Mouse (Mus musculus): ENCODE data around the gene Rab5c. TPM values are rescaled to one million over a fixed set of nuclear protein-coding genes. Genes with fewer than 3 reads are reported as not detected.

Rab5c gene
- polyA plus RNA-seq, 1 experiment from 2014 or later = 55.5 TPM

DNA sequence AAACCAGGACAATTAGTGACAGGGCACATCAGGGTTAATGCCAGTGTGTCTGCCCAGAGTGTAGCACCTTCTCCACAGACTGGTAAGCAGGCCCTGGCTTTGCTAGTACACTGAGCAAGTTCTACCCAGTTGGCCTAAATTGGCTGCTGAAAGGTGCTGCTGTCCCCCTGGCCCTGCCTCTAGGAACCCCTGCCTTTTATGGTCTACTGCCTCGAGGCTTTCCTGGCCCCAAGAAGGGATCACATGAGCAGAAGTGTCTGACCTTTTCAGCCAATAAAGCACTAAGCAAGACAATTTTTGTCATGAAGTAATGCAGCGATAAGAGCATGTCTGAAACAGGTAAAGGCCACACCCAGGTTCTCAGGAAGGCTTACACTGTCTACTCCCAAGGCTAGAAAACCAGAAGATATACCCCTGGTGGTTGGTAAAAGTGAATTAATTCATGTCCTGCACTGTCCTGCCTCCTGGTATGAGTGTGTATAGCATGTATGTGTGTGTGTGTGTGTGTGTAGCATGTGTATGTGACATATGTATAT is 15.5 kb downstream of the Rab5c start:
- H3K27ac ChIP-seq (ENCODE audit: low read length) = no peak overlapping the region
- no peak for ATAC-seq (ENCODE audit: insufficient number of reproducible peaks, insufficient read depth, low FRiP score, low read depth)
- H3K4me1 ChIP-seq (ENCODE audit: control insufficient read depth, insufficient read depth, low read length) = peaks cover 17% of the 10 kb centered on the region
- 51% methylated on average over 2 of the region's 2 CpGs for WGBS
- H3K36me3 ChIP-seq (ENCODE audit: control insufficient read depth, insufficient read depth, low read length) = peaks cover 7% of the 10 kb centered on the region; the same call in 1 of the 2 replicates
- no peak overlapping the region for H3K4me2 ChIP-seq (replicated peaks; ENCODE audit: low read depth, low read length)
- H3K9ac ChIP-seq (replicated peaks; ENCODE audit: low read depth, low read length) = no peak overlapping the region
- no peak overlapping the region for H3K4me3 ChIP-seq (ENCODE audit: low read depth, low read length)
- no peaks in the 10 kb centered on the region for H3K9me3 ChIP-seq (ENCODE audit: control insufficient read depth, low read depth, low read length)
- no peaks in the 10 kb centered on the region for H3K27me3 ChIP-seq (ENCODE audit: control insufficient read depth, insufficient read depth, low read length)

- H3K9me3 ChIP-seq (ENCODE audit: control insufficient read depth, low read depth, low read length) = no peaks in the 10 kb centered on the region
- peaks cover 11% of the 10 kb centered on the region for H3K36me3 ChIP-seq (ENCODE audit: control insufficient read depth, insufficient read depth, low read length)
- no peaks in the 10 kb centered on the region for H3K27me3 ChIP-seq (ENCODE audit: control insufficient read depth, insufficient read depth, low read length)
- peaks cover 17% of the 10 kb centered on the region for H3K4me1 ChIP-seq (ENCODE audit: control insufficient read depth, insufficient read depth, low read length)
- no peak for ATAC-seq (ENCODE audit: insufficient number of reproducible peaks, insufficient read depth, low FRiP score, low read depth)
- H3K9ac ChIP-seq (replicated peaks; ENCODE audit: low read depth, low read length) = no peak overlapping the region
- 73% methylated on average over 8 of the region's 8 CpGs for WGBS
- H3K4me3 ChIP-seq (ENCODE audit: low read depth, low read length) = no peak overlapping the region
- no peak overlapping the region for H3K4me2 ChIP-seq (replicated peaks; ENCODE audit: low read depth, low read length)
- H3K27ac ChIP-seq (ENCODE audit: low read length) = 0 out of 2 replicates have a peak overlapping the region, but pooled peaks have one; percentile 28
Measured at GRCm38 (mm10) chr11:100721776-100722492, 16.1 kb downstream of the Rab5c start.

- ATAC-seq (ENCODE audit: insufficient number of reproducible peaks, insufficient read depth, low FRiP score, low read depth) = no peak
- Histone ChIP-seq H3K9me3 (ENCODE audit: control insufficient read depth, low read depth, low read length) (no peaks in the 10 kb centered on the region), H3K4me3 (ENCODE audit: low read depth, low read length) (no peak overlapping the region), H3K4me2 (replicated peaks; ENCODE audit: low read depth, low read length) (no peak overlapping the region), H3K27ac (ENCODE audit: low read length) (peak overlapping the region; percentile 48; the same call in 1 of the 2 replicates), H3K4me1 (ENCODE audit: control insufficient read depth, insufficient read depth, low read length) (peaks cover 17% of the 10 kb centered on the region), H3K36me3 (ENCODE audit: control insufficient read depth, insufficient read depth, low read length) (peaks cover 18% of the 10 kb centered on the region), H3K27me3 (ENCODE audit: control insufficient read depth, insufficient read depth, low read length) (no peaks in the 10 kb centered on the region), H3K9ac (replicated peaks; ENCODE audit: low read depth, low read length) (no peak overlapping the region)
- 64% methylated on average over 4 of the region's 4 CpGs for WGBS
Measured at GRCm38 (mm10) chr11:100721254-100721653, 16.8 kb downstream of the Rab5c start.

DNA sequence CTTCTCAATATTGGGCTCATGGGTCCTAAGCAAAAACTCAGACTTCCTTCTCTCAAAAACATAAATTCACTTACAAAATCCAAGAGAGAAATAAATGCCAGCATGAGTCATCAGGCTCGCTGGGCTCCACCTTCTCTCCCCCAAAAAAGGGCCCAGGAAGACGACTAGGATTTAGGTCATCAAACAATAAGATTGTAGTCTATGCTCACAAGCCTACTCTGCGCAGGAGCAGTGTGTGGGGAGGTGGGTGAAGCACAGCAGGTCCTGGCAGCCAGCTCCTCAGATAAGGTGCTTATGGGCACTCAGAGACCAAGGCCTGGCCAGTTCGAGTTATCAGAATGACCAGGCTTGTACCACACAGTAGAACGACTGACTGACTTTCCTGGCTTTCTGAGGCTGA is 17.7 kb downstream of the Rab5c start:
- Histone ChIP-seq H3K4me2 (replicated peaks; ENCODE audit: low read depth, low read length) (no peak overlapping the region), H3K27ac (ENCODE audit: low read length) (peak overlapping the region; percentile 11; the same call in 1 of the 2 replicates), H3K9me3 (ENCODE audit: control insufficient read depth, low read depth, low read length) (no peaks in the 10 kb centered on the region), H3K4me1 (ENCODE audit: control insufficient read depth, insufficient read depth, low read length) (peaks cover 16% of the 10 kb centered on the region), H3K4me3 (ENCODE audit: low read depth, low read length) (no peak overlapping the region), H3K9ac (replicated peaks; ENCODE audit: low read depth, low read length) (no peak overlapping the region), H3K27me3 (ENCODE audit: control insufficient read depth, insufficient read depth, low read length) (no peaks in the 10 kb centered on the region), H3K36me3 (ENCODE audit: control insufficient read depth, insufficient read depth, low read length) (peaks cover 27% of the 10 kb centered on the region)
- no peak for ATAC-seq (ENCODE audit: insufficient number of reproducible peaks, insufficient read depth, low FRiP score, low read depth)
- 62% methylated on average over 5 of the region's 5 CpGs for WGBS

- ATAC-seq (ENCODE audit: insufficient number of reproducible peaks, insufficient read depth, low FRiP score, low read depth) = no peak
- H3K9me3 ChIP-seq (ENCODE audit: control insufficient read depth, low read depth, low read length) = no peaks in the 10 kb centered on the region
- peak overlapping the region; percentile 11; the same call in 1 of the 2 replicates for H3K27ac ChIP-seq (ENCODE audit: low read length)
- H3K27me3 ChIP-seq (ENCODE audit: control insufficient read depth, insufficient read depth, low read length) = no peaks in the 10 kb centered on the region
- no peak overlapping the region for H3K4me2 ChIP-seq (replicated peaks; ENCODE audit: low read depth, low read length)
- WGBS = 77% methylated on average over 11 of the region's 11 CpGs
- H3K9ac ChIP-seq (replicated peaks; ENCODE audit: low read depth, low read length) = no peak overlapping the region
- peaks cover 12% of the 10 kb centered on the region for H3K4me1 ChIP-seq (ENCODE audit: control insufficient read depth, insufficient read depth, low read length)
- peaks cover 27% of the 10 kb centered on the region for H3K36me3 ChIP-seq (ENCODE audit: control insufficient read depth, insufficient read depth, low read length)
- no peak overlapping the region for H3K4me3 ChIP-seq (ENCODE audit: low read depth, low read length)
Measured at GRCm38 (mm10) chr11:100719893-100720292, 18.1 kb downstream of the Rab5c start.

DNA sequence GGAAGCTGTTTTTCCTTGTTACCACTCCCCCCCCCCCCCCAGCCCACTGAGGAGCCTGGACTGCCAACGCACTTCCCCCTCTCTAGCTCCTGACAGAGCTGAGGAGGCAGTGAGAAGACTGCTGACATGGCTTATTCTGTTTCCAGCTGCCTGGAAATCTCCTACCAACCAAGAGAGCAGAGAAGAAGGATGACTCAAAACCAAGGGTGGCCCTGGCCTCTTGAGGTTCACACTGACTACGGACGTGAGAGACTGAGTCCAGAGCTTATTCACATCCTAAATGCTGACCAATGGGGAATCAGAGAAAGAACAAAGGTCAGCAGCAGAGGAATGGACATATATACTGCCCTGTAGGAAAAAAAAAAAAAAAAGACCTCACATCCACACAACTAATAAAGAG is 18.7 kb downstream of the Rab5c start:
- H3K9me3 ChIP-seq (ENCODE audit: control insufficient read depth, low read depth, low read length) = no peaks in the 10 kb centered on the region
- H3K4me2 ChIP-seq (replicated peaks; ENCODE audit: low read depth, low read length) = no peak overlapping the region
- H3K27ac ChIP-seq (ENCODE audit: low read length) = no peak overlapping the region
- WGBS = 85% methylated on average over 3 of the region's 3 CpGs
- H3K36me3 ChIP-seq (ENCODE audit: control insufficient read depth, insufficient read depth, low read length) = peaks cover 27% of the 10 kb centered on the region
- H3K4me1 ChIP-seq (ENCODE audit: control insufficient read depth, insufficient read depth, low read length) = peaks cover 7% of the 10 kb centered on the region; the same call in 1 of the 2 replicates
- H3K9ac ChIP-seq (replicated peaks; ENCODE audit: low read depth, low read length) = no peak overlapping the region
- no peak for ATAC-seq (ENCODE audit: insufficient number of reproducible peaks, insufficient read depth, low FRiP score, low read depth)
- H3K27me3 ChIP-seq (ENCODE audit: control insufficient read depth, insufficient read depth, low read length) = no peaks in the 10 kb centered on the region
- H3K4me3 ChIP-seq (ENCODE audit: low read depth, low read length) = no peak overlapping the region

DNA sequence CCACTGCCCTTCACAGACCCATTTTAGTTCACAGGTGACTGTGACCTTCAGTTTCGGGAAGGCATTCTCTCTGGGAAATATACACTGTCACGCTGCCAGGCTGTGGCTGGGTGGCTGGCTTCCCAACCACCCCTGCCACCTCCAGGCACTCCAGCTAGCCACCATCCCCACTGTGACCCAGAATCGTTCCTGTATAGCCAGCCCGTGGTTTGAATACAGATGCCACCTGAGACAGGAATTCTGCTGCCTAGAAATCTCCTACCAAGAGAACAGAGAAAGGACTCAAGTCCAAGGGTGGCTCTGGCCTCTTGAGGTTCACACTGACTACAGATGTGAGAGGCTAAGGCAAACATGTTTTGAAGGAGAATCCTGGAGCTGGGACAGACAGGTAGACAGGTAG is 19.1 kb downstream of the Rab5c start:
- no peak overlapping the region for H3K27ac ChIP-seq (ENCODE audit: low read length)
- no peak overlapping the region for H3K4me3 ChIP-seq (ENCODE audit: low read depth, low read length)
- H3K27me3 ChIP-seq (ENCODE audit: control insufficient read depth, insufficient read depth, low read length) = no peaks in the 10 kb centered on the region
- no peaks in the 10 kb centered on the region for H3K9me3 ChIP-seq (ENCODE audit: control insufficient read depth, low read depth, low read length)
- no peak overlapping the region for H3K4me2 ChIP-seq (replicated peaks; ENCODE audit: low read depth, low read length)
- H3K4me1 ChIP-seq (ENCODE audit: control insufficient read depth, insufficient read depth, low read length) = peaks cover 11% of the 10 kb centered on the region; the same call in 1 of the 2 replicates
- ATAC-seq (ENCODE audit: insufficient number of reproducible peaks, insufficient read depth, low FRiP score, low read depth) = no peak
- H3K36me3 ChIP-seq (ENCODE audit: control insufficient read depth, insufficient read depth, low read length) = peaks cover 27% of the 10 kb centered on the region
- 81% methylated on average over 4 of the region's 4 CpGs for WGBS
- no peak overlapping the region for H3K9ac ChIP-seq (replicated peaks; ENCODE audit: low read depth, low read length)

DNA sequence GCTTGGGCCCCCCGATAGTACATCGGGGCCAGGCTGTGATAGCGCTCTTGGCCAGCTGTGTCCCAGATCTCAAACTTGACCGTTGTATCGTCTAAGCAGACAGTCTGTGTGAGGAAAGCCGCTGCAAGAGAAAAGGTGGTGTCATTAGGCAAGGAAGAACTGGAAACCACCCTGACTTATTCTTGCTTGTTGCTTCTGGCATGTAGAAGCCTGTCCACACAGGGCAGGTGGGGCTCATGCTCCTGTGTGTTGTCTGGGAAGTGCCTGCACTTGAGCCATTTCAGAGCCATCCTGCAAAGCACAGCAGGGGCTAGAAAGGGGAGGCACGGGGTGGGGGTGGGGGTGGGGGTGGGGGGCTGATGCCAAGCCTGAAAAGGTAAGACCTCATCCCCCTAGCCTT is 19.6 kb downstream of the Rab5c start:
- Histone ChIP-seq H3K36me3 (ENCODE audit: control insufficient read depth, insufficient read depth, low read length) (peaks cover 27% of the 10 kb centered on the region), H3K27me3 (ENCODE audit: control insufficient read depth, insufficient read depth, low read length) (no peaks in the 10 kb centered on the region)
- no peak for ATAC-seq (ENCODE audit: insufficient number of reproducible peaks, insufficient read depth, low FRiP score, low read depth)

More for the DNA sequence above, 19.6 kb downstream of the Rab5c start:
- H3K4me1 ChIP-seq (ENCODE audit: control insufficient read depth, insufficient read depth, low read length) = peaks cover 15% of the 10 kb centered on the region
- H3K27ac ChIP-seq (ENCODE audit: low read length) = no peak overlapping the region
- no peak overlapping the region for H3K4me3 ChIP-seq (ENCODE audit: low read depth, low read length)
- WGBS = 85% methylated on average over 7 of the region's 7 CpGs
- H3K4me2 ChIP-seq (replicated peaks; ENCODE audit: low read depth, low read length) = no peak overlapping the region
- H3K9me3 ChIP-seq (ENCODE audit: control insufficient read depth, low read depth, low read length) = no peaks in the 10 kb centered on the region
- H3K9ac ChIP-seq (replicated peaks; ENCODE audit: low read depth, low read length) = no peak overlapping the region

All from stomach, embryonic 14.5 days (tissue).